Mouse (Mus musculus) lung, adult 2 months (tissue): ENCODE data around the gene Hoxd10. TPM values are rescaled to one million over a fixed set of nuclear protein-coding genes. Genes with fewer than 3 reads are reported as not detected.

Source experiments
- DNase-seq: peaks from one replicate; pipeline ENCODE4 v3.0.0; 2022
- H3K4me1 ChIP-seq: fragments of 200-500 bp; 2 replicates; pipeline ENCODE4 v1.6.1; 2011; ENCODE audit warnings: low read length; ENCODE audit not compliant: control insufficient read depth, insufficient read depth
- H3K4me3 ChIP-seq: fragments of 200-500 bp; replicated peaks from 2 replicates; pipeline ENCODE3; 2011; ENCODE audit warnings: low read depth, mild to moderate bottlenecking, control low read depth, low read length; ENCODE audit errors: extremely low read depth
- CTCF ChIP-seq: fragments of 200-500 bp; IDR thresholded peaks from 2 replicates; pipeline ENCODE4 v1.5.1; 2011; ENCODE audit warnings: mild to moderate bottlenecking, low read length, control low read depth; ENCODE audit not compliant: insufficient read depth
- POLR2A ChIP-seq: fragments of 200-500 bp; IDR thresholded peaks from 2 replicates; pipeline ENCODE4 v1.6.1; 2011; ENCODE audit warnings: low read depth, mild to moderate bottlenecking, control low read depth, low read length, borderline replicate concordance; ENCODE audit errors: extremely low read depth
- WGBS: fragments of 180-500 bp; shearing (Covaris S2); methylation state at CpG from one replicate; pipeline ENCODE4 v1.1.7; 2018; 5-methylcytosine and 5-hydroxymethylcytosine counted together
- polyA plus RNA-seq: library from polyadenylated mRNA; depleted of rRNA; stranded (reverse); fragments of >200 nt; gene quantifications from 2 replicates; pipeline ENCODE4 v1.2.3, GENCODE M21; 2012

The Hoxd10 gene
- polyA plus RNA-seq, 1 experiment = not detected

- 48% methylated on average over 5 of the region's 5 CpGs for WGBS
- TF ChIP-seq CTCF (no peak), POLR2A (no peak)
- Histone ChIP-seq H3K4me3 (no peak overlapping the region), H3K4me1 (peaks cover 2% of the 10 kb centered on the region; the same call in 1 of the 2 replicates)
- no peak for DNase-seq
These were observed 19.9 kb upstream of the Hoxd10 start for GRCm38 (mm10) chr2:74671847-74672246.

GRCm38 (mm10) chr2:74672481-74673362 is 19.0 kb upstream of the Hoxd10 start:
- Histone ChIP-seq H3K4me1 (peaks cover 2% of the 10 kb centered on the region; the same call in 1 of the 2 replicates), H3K4me3 (no peak overlapping the region)
- DNase-seq = no peak
- 13% methylated on average over 40 of the region's 40 CpGs for WGBS
- TF ChIP-seq CTCF = peak; percentile 63
- TF ChIP-seq POLR2A = no peak

- 5% methylated on average over 24 of the region's 24 CpGs for WGBS
These were observed 17.8 kb upstream of the Hoxd10 start for GRCm38 (mm10) chr2:74673835-74674425.

GRCm38 (mm10) chr2:74674881-74675665 is 16.7 kb upstream of the Hoxd10 start, which contains the start of gene Hoxd12:
TSS of gene Hoxd12 (plus strand) at chr2:74675013.
- Histone ChIP-seq H3K4me3 (no peak within 1 kb of the TSS), H3K4me1 (no peaks in the 10 kb centered on the region)
- DNase-seq = no peak
- WGBS = 6% methylated on average over 47 of the region's 47 CpGs
- TF ChIP-seq CTCF (no peak), POLR2A (no peak)

More at GRCm38 (mm10) chr2:74673835-74674425, 17.8 kb upstream of the Hoxd10 start:
- TF ChIP-seq CTCF (no peak), POLR2A (no peak)
- DNase-seq = no peak
- no peak overlapping the region for H3K4me3 ChIP-seq
- no peaks in the 10 kb centered on the region for H3K4me1 ChIP-seq

- no peak for DNase-seq
- no peak for TF ChIP-seq POLR2A
- TF ChIP-seq CTCF = no peak
- H3K4me3 ChIP-seq = no peak overlapping the region
- no peaks in the 10 kb centered on the region for H3K4me1 ChIP-seq
- 9% methylated on average over 24 of the region's 24 CpGs for WGBS
These were observed 15.9 kb upstream of the Hoxd10 start for GRCm38 (mm10) chr2:74675666-74676282.

- 8% methylated on average over 9 of the region's 9 CpGs for WGBS
- Histone ChIP-seq H3K4me3 (no peak overlapping the region), H3K4me1 (no peaks in the 10 kb centered on the region)
- no peak for DNase-seq
- TF ChIP-seq POLR2A (no peak), CTCF (no peak)
These were observed 15.2 kb upstream of the Hoxd10 start for GRCm38 (mm10) chr2:74676376-74677052.

- 22% methylated on average over 2 of the region's 2 CpGs for WGBS
- TF ChIP-seq CTCF (no peak), POLR2A (no peak)
- H3K4me3 ChIP-seq = no peak overlapping the region
- no peaks in the 10 kb centered on the region for H3K4me1 ChIP-seq
- DNase-seq = no peak
These were observed 14.6 kb upstream of the Hoxd10 start for GRCm38 (mm10) chr2:74677106-74677505.

GRCm38 (mm10) chr2:74678891-74679595 is 12.7 kb upstream of the Hoxd10 start, which contains the start of gene Hoxd11:
TSS of gene Hoxd11 (plus strand) at chr2:74679557.
- TF ChIP-seq POLR2A = no peak
- no peak for TF ChIP-seq CTCF
- 5% methylated on average over 15 of the region's 15 CpGs for WGBS
- H3K4me3 ChIP-seq = no peak within 1 kb of the TSS

More at GRCm38 (mm10) chr2:74678891-74679595, 12.7 kb upstream of the Hoxd10 start, which contains the start of gene Hoxd11:
- H3K4me1 ChIP-seq = no peaks in the 10 kb centered on the region
- DNase-seq = no peak
